Mouse (Mus musculus) brain, embryonic 14.5 days (tissue): ENCODE results near the gene Pde10a.

ENCODE experiments used
- CTCF ChIP-seq: fragments of 200-500 bp; IDR thresholded peaks from 2 replicates; pipeline ENCODE4 v1.5.1; 2012; ENCODE audit warnings: inconsistent platforms, mild to moderate bottlenecking, moderate library complexity, borderline replicate concordance; ENCODE audit not compliant: insufficient read depth, insufficient read length; ENCODE audit errors: extremely low read depth
- POLR2A ChIP-seq: fragments of 200-500 bp; IDR thresholded peaks from 2 replicates; pipeline ENCODE4 v1.6.1; 2012; ENCODE audit warnings: mild to moderate bottlenecking, inconsistent platforms, borderline replicate concordance; ENCODE audit not compliant: poor library complexity, insufficient read depth, insufficient read length, severe bottlenecking; ENCODE audit errors: extremely low read depth

GRCm38 (mm10) chr17:8823548-8823947, 298.4 kb downstream of the Pde10a start:
- no peak for TF ChIP-seq CTCF
- no peak for TF ChIP-seq POLR2A
